Mouse (Mus musculus) adrenal gland, postnatal 25 days (tissue): ENCODE measurements around the gene Nufip1. TPM values are rescaled to one million over a fixed set of nuclear protein-coding genes. Genes with fewer than 3 reads are reported as not detected.

Experiments
- DNase-seq: peaks from one replicate; pipeline ENCODE4 v3.0.0; 2021; ENCODE audit warnings: mixed read lengths
- total RNA-seq: library from RNA; stranded (reverse); gene quantifications from 2 replicates; pipeline ENCODE4 v1.2.3, GENCODE M21; 2021

Gene Nufip1
- total RNA-seq, 1 experiment from 2014 or later, result 8.1 TPM

GRCm38 (mm10) chr14:76185358-76185757 lies 74.7 kb downstream of the Nufip1 start:
- no peak for DNase-seq

- no peak for DNase-seq
Measured at GRCm38 (mm10) chr14:76186299-76186698, 75.6 kb downstream of the Nufip1 start.

Other genes starting within 250 kb of the Nufip1 start
- gene Kctd4, start 155.9 kb upstream of the Nufip1 start, total RNA-seq, result not detected in 2 replicates
- gene Gtf2f2, start 100.0 kb upstream of the Nufip1 start, total RNA-seq, result 22.7 and 24.3 TPM in 2 replicates
- 19.3 and 22.3 TPM in 2 replicates for gene Gpalpp1, start 131 bp upstream of the Nufip1 start, total RNA-seq